Mouse (Mus musculus) megakaryocyte progenitor cell, adult 5-6 weeks (primary cell): ENCODE measurements at regions not wholly inside any gene's neighbourhood (a gene's known extent, or its start where the extent isn't known, plus 50 kb on each side); places are given as distances from the start of the nearest gene placed in this dataset.

Source experiments
- ATAC-seq: replicated peaks from 2 replicates; pipeline ENCODE4 v1.8.0; 2016; ENCODE audit warnings: mild to moderate bottlenecking, moderate TSS enrichment, inconsistent platforms; ENCODE audit not compliant: poor library complexity

DNA sequence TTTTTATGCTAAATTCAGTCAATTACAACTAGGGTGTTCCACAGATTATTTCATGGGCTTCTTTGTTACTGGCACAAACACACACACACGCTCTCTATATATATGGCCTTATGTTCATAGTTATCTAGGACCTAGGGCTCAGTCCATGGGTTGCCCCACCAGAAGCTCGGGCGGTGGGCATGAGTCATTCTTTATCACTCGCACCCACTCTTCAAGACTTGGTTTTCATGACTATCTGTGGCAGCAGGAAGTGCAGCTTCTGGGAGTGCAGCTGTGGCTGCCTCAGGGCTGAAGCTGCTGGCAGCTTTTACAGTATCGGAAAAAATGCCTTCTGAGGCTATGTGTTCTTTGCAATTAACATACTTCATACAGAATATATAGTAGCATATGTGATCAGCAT is 198.7 kb downstream of the Ipo11 start:
- ATAC-seq, result no peak

DNA sequence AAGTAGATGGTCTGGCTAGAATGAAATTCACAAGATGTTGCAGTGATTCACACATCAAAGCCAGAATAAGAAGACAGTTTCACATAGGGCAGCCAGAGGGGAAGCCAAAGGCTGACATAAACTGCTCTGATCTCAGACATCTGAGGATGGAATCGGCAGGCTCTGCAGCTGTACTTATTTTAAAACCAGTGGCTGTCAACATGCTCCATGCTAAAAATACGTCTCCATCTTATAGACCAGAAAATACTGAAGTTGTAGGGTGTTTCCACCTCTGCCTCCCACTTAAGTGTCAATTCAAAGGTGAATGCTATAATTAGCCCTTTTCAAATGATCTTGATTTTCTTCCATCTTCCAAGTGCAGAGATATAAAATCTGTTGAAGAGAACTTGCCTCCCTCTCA is 202.4 kb downstream of the Ipo11 start:
- no peak for ATAC-seq

DNA sequence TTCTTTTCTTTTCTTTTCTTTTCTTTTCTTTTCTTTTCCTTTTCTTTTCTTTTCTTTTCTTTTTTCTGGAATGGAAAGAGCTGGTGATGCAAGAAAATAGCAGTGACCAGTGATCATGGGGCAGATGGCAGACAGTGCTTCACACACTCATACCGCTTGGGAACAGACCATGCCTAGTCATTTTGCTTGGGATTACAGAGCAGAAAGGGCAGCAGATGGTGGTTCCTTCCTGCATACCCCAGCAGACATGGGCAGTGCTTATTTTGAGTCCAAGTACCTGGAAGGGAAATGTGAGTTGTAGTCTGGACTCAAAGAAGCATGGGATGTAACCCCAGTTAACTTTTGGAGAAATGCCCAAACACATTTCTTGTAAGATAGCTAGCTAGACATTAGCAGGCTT is 203.9 kb downstream of the Ipo11 start:
- ATAC-seq, result no peak

DNA sequence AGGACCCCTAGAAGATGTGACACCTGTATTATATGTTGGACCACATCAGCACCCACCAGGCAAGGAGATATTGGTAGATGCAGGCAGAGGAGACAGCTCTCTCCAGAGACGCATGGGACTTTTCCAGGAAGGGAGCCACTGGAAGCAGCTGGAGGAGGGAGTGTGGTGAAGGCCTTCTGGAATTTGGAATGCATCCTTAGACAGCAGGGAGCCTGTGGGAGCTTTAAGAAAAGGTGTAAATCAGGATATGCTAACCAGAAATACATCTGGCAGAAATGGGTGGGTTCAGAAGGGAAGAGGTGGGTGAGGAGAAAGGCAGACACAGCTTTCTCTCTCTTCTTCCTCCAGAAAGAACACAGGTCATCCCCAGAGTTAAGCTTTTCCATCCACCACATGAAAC is 213.4 kb downstream of the Ipo11 start:
- no peak for ATAC-seq

DNA sequence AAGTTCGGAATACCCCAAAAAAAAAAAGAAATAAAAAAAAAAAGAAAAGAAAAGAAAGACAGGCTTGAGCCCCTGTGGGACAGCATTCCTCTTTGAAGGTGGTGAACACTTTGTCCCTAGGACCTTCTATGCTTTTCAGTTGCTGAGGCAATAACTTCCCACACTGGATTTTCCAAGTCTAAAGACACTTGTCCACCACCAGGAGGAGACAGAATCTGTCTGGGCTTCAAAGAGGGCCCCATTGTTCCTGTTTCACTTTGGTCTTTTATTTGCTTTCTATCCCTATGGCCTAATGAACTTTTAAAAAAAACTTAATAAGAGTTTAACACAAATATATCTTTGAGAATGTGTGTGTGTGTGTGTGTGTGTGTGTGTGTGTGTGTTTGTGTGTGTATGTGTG is 215.6 kb downstream of the Ipo11 start:
- peak; percentile 78 for ATAC-seq

DNA sequence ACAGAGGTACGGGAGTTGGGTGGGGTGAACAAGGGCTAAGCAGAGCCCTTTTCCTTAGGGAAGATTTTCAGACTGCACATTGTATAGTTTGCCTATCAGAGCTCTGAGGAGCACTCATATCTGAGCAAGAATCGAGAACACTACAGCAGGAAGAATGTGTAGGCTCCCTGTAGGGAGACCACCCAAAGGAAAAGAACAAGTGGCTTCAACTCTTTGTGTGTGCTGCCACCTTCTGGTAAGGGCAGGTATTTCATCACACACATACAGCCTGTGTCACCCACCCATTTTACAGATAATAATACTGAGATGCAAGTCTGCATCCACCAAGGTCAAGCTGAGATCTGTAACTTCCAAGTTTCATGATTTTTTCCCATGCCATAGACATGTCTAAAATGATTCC is 221.0 kb downstream of the Ipo11 start:
- peak; percentile 89 for ATAC-seq

DNA sequence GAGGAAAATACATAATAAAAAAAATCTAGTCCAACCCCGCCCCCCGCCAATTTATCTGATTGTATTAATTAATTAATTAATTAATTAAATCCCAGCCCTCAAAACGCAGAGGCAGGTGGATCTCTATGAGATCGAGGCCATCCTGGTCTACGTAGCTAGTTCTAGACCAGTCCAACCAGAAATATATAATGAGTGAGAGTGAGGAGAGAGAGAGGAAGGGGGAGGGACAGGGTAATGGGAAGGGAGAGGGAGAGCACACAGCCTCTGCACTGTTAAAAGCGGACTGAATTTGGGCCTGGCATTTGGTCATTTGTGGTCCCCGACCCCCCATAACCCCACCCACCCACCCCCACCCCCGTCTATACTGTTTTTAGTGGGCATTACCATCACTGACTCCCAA is 221.5 kb downstream of the Ipo11 start:
- no peak for ATAC-seq

DNA sequence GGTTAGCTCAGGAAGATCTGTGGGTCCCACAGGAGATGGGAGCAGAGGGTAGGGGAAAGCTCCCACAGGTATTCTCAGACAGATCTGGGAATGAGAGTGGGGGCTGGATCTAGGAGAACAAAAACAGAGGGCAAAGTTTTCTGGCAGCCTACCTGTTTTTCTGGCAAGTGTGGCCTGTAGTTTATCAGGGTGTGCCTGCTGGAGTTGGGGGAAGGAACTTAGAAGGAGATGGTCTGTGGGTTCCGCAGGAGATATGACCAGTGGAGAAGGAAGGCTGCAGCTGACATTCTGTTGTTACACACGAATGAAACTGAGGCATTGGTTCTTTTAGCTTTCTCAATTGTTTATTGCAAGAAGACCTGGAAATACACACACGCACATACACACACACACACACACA is 226.2 kb downstream of the Ipo11 start:
- peak; percentile 84 for ATAC-seq

DNA sequence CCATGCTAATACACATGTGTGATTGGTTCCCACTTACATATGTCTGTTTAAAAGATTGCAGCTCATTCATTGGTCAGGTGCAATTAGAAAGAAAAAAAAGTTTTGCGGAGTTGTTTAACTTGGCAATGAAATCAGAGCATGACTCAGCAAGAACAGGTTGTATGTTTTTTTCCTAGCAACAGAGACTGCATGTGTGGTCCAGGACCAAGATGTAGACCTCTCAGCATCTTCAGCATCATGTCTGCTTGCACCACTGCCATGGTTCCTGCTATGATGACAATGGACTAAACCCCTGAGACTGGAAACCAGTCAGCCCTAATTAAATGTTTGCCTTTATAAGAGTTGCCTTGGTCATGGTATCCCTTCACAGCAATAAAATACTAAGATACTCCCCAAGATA is 236.4 kb downstream of the Ipo11 start:
- peak; percentile 17; the same call in 1 of the 2 replicates for ATAC-seq

DNA sequence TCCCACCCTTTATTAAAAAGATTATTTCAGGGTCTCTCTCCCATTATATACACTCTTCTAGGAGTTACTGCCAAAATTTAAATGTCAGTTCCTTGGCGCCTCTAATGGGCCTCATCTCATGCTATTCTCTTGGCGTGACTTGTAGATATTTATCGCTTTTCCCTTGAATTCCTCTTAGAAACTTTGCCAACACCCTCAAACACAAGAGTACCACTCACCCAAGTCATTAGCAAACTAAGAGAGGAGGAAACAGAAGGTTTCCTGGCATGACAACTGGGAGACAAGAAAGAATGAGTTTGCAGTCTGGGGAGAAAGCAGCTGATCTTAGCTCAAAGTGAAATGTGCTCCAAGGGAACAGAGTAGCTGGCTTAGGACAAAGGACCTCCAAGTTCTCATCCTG is 236.8 kb downstream of the Ipo11 start:
- ATAC-seq, result peak; percentile 48

DNA sequence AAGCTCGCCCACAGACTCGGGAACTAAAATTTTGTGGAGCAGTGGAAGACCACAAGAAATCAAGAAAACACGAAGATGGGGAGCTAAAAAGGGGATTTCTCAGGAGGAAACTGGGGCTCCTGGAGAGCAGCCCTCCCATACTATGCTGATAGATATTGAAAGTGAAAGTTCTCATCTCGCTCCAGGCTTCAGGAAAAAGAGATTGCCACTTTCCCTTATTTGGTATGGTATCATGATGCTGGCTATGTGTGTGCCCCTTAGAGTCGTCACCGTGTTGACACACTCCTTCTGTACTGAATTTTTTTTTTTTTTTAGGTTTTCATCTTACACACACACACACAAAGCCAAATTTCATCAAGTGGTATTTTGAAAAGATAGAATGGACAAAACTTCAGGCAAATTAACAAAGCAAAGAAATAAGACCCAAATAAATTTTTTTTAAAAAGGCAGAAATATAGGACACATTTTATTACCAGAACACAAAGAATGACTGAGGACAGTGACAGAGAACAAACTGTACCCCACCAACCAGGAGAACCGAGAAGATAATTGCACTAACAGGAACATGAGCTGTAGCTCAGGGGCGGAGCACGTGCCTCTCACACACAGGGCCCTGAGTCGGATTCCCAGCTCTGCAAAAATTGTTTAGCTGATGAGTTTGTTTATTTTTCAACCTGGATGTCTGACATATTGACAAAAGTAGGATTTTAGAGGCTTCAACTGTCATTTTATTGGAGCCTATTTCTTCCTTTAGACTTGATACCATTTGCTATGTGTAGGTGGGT is 244.8 kb downstream of the Ipo11 start:
- ATAC-seq, result peak; percentile 92

DNA sequence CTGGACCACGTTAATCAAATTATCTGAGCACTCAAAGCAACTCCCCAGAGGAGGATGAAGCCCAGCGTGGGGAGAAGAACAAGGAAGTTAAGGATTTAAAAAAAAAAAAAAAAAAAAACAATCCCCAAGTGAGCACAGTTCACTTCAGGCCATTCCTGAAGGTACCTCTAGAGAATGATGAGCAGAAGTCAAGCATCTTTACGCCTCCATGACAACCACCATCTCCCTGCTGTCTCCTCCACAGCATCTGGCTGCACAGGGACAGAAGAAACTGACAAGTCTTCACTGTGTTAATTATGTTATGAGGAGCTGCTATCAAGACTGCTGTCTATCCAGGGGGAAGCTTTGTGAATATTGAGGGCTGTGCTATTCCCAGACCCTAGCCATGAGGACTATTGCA is 246.6 kb downstream of the Ipo11 start:
- ATAC-seq, result no peak

DNA sequence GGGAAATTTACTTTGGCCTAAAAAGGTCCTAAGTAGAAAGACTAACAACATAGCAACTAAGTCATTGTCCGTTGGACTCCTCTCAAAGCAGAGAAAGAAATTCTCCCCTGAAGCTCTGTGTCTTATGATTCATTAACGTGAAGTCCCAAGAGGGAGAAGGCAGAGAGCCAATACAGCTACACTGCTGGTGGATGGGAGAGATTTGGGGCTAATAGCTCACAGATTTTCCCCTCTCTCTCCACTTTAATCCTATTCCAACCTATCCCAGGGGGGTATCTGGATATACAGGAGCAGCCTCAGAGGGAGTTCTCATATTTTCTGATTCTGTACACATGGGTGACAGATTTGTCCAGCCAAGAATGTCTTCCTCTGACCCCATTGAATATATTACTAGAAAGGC is 247.1 kb downstream of the Ipo11 start:
- ATAC-seq, result no peak

DNA sequence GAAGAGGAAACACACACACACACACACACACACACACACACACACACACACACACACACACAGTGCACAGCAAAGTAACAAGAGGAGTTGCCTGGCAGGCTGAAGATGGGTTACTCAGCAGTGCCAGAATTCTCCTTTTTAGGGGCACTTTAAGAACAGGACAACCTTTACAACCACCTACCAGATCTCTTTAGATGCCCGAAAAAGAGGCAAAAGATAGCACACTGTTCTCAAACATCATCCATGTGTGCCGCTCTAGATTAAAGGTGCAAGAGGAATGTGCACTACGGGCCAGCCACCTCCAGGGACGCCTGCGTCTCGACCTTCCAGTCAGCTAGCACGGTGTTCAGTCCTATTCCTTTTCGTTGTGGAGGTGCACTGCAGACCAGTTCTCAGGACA is 247.7 kb downstream of the Ipo11 start:
- no peak for ATAC-seq

DNA sequence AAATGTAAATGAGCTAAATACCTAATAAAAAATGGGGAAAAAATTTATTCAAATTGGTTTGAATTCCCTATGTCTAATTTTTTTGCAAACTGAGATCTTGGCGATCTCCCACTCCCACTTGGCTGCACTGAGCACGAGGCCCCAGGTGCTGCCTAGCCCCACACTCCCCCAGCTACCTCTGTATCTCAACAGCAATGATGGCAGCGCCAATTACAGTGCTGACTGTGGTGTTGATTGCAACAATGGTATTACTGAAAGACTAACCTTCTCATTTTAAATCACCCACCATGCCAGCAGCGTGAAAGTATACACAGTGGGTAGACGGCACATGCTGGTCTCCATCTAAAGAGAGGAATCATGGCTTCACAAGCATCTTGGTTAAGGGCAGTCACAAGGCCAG is 267.1 kb downstream of the Ipo11 start:
- no peak for ATAC-seq

DNA sequence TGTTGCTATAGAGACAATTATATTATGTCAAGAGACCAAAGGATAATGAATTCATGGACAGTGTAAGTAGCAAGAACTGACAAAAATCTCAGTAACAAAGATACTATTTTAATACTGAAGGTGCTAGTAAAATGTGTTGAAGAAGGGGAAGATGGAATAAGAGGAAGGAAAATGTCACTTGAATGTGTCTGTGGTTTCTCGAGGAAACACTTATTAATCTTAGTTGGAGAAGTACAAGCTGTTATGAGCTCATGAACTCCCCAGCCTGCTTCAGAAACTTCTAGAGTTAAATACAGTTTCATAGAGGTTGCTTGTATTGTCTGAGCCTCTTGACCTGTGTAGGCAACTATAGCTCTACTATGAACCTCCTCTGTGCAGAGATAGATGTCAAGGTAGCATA is 274.6 kb downstream of the Ipo11 start:
- peak; percentile 54 for ATAC-seq

DNA sequence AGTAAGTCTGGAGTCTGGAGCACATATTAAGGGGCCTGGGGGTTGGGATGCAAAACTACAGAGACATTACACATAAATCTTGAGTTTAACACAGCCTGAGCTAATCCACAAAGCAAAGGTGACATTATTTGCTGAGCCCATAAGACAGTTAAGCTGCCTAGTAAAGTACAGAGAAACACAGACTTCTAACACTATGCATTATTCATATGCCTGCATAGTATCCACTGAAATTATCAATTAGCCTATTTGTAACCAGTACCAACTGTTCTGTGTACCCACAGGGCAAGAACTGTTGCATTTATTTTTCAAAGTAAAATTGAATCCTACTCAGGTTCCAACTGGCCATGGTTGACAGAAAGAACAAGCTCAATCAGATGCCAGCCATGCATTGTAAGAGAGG is 287.4 kb downstream of the Ipo11 start:
- no peak for ATAC-seq

DNA sequence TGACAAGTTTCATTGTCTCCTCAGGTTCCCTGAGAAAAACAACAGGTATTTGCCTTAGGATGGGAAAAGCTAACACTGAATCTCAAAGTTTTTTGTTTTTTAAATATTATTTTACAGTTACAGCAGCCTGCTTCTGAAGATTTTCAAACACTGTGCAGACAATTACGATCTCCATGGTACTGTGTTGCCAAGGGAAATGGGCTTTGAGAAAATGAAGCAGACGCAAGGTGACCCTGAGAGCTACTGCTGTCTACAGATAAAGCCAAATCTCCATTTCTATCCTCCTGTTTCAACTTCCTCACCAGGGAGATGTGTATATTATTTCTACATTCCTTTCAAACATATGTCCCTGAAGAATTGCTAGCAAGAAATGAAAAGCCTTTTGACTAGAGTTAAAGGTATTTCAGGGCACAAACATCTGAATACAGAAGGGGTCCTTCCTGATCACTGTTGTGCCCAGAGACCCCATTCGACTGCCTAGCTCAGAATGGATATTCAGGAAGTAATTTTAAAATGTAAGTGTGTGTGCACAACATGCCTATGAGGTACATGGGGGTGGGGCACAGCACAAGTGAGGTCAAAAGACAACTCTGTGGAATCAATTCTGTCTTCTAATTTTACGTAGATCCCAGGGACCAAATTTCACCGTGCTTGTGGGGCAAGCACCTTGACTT is 293.3 kb downstream of the Ipo11 start:
- no peak for ATAC-seq

DNA sequence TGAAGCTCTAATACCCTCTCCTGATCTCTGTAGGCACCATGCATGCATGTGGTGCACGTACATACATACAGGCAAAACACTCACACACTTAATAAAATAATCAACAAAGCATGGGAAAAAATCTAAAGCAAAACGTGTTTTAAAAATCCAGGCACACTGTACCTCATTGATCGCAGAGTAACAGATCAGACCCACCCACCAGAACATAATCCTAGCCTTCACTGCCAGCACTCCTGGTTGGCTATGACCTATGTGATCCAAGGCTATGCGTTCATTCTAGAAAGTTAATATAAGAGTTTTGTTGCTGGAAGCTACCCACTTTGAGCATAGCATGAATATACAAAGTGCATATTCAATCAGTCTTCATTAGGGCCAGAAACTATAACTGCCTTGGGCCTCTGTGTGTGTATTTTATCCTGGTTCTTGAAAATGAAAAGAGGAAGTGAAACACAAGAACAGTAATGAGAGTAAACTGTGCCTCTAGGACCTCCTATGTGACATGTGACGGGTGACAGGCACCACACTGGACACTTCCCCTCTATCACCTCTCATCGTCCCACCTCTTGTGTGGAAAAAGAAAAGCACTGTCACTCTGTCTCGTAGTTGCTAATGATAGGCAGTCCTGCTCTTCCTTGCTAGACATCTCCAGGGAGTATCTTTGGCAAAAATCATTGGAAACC is 297.9 kb downstream of the Ipo11 start:
- ATAC-seq, result peak; percentile 99

DNA sequence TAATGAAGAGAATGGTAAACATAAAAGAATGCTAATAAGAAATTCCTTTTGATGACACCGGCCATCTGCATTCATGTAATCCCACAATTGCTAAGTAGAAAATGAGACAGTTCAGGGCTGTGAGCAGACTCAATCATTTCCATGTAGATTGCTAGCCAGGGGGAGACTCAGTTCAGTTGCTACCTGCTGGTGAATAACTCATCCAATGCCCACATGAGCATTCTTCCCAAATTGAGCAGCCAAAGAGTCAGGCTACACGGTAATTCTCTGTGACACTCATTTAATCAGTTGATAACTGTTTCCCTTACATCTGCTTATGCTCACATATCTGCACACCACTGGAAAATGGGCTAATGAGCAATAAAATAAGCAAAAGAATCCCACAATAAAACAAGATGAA is 345.0 kb downstream of the Ipo11 start:
- no peak for ATAC-seq

DNA sequence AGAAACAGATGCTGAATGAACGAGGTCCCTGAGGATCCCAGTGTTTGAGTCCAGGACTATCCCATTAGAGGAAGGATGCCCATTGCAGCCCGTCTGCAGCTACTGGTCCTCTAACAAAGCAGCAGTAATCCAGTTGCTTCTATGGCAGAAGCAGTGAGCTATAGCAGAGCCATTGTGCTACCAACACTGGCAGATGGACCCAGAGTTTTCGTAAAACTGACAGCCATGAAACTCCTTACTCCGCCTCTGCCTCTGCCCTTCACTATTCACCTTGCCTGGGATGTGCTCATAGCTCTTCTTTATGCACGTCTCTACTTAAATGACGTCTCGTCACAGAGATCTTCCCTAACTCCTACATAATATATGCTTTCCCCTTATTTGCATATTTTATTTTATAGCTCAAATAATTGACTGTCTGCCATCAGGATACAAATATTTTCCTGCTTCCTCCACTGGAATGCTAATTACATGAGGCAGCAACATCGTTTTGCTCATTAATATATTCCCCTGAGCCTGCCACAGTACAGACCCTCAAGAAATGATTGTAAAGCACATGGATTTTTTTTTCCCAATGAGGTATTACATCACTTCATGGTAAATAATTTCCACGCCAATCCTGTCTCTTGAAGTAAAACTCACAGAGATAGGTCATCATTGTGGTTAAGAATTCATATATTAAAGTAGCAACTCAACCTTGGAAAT is 368.9 kb downstream of the Ipo11 start:
- no peak for ATAC-seq

DNA sequence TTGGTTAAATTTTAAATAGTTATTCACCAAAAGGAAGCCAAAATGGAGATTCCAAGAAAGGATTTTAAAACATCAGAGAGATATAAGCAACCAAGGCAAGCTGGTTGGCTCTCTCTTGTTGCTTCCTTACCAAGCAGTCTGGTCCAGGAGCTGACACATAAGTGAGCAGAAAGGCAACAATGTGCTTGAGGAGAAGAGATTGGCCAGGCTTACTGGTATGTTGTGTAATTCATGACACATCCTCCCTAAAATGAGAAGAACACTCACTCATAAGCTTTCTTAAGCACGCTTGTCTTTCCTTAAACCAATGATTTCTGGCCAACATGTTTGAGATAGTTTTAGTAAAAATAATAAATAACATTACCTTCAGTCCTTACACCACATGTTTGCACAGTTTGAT is 374.2 kb downstream of the Ipo11 start:
- ATAC-seq, result no peak
